Mouse (Mus musculus) kidney, adult 8-10 months (tissue): Measurements from ENCODE around the gene Fam160b1.

Experiments used
- DNase-seq, 2 experiments: peaks; one replicate each; pipeline ENCODE4 v3.0.0; 2022

The Fam160b1 gene

DNA sequence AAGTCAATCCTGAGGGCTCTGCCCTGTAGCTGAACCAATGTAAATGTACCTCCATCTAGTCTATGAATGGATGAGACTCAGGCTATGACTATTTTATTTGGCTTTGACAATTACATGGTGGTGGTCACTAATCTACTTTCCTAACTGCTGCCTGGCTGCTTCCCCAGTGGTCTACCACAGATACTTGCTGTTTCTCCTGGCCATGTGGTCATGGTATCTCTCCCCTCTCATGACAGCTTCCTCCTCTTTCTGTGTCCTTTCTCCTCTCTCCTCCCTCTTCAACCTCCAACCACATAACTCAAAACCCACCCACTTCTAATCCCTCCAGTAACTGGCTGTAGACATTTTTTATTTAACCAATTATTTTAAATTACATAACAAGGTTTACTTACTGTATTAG is 11.4 kb upstream of the Fam160b1 start:
- DNase-seq: no peak

DNA sequence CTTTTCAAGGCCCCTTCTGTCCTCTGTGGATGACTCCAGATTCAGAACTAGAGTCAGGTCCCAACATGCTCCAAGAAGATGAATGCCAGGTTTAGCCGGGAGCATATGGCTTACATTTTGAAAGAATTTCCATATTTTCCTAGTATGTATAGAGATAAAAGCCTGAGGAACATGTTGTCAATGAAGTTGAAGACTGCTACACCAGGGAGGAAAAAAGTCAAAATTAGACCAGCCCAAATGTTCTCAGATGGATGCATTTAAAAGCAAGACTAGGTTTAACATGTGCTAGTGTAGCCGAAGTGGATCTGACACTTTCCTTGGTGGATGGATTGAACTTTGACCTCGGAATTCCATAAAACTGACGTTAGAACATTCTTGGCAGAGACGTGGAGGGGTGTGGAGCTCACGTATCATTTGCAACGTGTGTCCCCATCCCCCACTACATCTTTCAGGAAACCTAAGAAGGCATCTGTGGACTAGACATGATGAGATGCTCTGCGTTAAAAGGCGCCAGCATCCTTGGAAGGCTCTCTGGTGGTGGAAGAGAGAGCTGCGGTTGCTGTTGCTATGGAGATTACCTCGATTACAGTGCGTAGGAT is 8.0 kb upstream of the Fam160b1 start:
- DNase-seq: no peak

DNA sequence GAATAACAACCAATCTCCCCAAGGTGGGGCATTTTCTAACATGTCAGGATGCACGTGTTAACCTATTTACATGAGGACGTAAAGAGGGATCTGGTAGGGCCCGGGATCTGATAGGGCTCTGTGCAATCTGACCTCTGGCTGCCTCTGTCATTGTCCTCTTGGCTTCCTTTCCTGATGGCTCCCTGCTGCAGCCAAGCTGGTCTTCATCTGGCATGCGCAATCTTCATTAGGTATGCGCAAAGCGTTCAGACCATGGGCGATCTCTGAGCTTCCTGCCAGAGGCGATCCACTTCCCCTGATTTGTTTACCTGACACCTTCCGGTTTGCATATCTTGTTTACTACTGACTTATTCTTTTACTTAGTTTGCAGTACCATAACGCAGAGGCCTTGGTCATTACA is 7.3 kb upstream of the Fam160b1 start:
- DNase-seq: no peak

DNA sequence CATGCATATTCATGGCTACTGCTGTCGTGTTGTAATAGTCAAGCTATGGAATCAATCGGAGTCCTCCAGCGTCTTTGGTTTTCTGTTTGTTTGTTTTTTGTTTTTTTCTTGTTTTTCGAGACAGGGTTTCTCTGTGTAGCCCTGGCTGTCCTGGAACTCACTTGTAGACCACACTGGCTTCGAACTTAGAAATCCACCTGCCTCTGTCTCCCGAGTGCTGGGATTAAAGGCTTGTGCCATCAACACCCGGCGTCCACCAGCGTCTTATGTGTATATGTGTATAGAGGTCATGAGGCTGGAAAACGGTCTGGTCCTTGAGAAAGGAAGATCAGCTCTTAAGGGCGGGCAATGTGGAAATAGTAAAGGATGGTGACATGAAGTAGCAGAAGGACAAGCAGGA is 6.4 kb upstream of the Fam160b1 start:
- DNase-seq: no peak

DNA sequence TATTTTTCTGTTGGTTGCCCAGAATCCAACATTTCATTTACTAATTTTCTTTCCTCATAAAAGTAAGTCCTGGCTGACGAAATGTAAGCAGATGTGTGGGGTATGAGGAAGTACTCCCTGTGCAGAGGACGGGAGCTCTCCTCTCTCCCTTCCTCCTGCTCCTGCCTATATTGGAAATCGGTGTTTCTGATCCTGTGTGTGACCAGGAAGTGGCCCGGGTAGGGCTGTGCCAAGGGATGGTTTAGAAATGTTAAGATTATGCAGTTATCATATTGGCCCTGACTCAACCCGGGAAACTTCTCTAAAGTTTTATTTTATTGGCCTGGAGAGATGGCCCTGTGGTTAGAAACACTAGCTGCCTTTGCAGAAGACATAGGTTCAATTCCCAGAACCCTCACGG is 5.8 kb upstream of the Fam160b1 start:
- no peak for DNase-seq

DNA sequence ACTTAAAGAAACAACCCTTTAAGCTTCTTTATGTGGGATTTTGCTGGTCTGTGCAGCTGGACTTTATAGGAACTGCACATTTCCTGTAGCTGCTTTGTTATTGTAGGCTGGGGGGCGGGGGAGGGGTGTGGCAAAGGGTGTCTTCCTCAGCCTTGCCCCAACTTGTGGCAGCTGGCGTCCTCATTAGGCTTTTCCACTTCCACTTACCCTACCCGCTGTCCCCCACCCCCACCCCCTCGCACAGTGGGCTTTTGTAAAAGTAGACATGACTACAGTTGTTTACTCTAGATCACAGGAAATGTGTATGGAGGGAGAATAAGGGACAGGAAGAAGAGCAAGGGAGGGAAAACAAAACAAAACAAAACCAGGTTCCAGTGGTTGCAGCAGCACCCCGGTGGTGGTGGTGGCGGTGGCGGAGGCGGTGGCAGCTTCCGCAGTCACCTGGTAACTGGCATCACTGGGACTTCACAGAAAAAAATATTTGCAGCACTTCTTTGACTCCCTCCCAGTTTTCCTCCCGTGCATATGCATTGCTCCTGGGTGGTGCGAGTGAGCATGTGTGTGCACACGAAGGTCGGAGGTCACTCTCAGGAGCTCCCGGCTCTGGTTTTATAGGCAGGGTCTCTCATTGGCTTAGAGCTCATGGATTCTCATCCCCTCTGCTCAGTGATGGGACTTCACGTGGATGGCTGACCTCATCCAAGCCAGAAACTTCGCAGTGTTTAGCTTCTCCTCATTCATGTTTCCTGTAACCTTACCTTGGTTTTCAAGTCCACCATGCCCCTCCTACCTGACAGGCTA is 4.8 kb upstream of the Fam160b1 start:
- DNase-seq: no peak

DNA sequence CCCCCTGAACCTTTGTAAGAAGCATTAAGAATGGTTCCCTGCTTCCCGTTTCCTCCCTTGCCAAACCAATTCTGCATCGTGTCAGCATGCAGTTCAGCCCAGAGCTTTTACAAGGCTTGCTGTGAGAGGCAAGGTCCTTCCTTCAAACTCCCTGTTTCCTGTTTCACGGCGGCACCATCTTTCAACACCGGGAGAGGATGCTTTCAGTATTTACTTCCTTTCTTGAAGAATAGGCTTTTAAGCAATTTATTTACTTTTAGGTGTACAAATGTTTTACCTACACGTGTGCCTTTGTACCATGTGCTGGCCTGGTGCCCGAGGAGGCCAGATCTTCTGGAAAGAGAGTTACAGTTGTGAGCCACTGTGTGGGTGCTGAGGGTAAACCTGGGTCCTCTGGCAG is 4.2 kb upstream of the Fam160b1 start:
- no peak for DNase-seq

DNA sequence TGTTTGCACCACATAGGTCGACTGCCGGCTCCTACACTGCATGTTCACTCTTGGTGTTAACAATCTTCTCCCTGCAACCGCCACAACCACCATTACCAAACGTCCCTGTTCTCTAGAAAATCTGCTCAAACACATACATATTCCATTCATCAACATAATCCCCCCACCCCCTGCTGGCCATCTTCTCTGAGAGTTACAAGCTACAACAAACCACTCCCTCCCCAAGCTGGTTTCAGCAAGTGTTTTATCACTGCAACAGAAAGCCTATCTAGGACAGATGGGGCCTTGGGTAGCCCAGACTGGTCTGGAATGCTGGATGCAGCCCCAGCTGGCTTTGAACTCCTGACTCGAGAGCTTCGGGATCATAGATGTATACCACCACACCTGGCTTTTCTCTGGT is 3.2 kb upstream of the Fam160b1 start:
- DNase-seq: no peak

DNA sequence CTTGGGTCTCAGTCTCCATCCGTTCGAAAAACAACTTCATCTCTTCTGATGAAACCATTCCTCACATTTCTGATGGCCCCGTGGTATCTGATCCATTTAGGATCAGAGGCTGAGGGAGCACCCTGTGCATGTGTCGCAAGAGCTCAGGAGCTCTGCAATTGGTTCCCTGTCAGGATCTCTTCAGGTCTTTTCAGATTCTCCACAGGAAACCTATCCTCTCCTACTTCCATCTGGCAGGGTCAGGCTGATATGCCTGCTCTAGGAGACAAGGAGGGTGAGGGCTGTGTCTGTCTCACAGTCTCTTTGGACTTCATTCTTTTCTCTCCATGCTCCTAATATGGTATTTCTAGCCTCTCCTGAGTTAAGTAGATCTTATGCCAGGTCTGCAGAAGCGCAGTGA is 2.7 kb upstream of the Fam160b1 start:
- DNase-seq: no peak

DNA sequence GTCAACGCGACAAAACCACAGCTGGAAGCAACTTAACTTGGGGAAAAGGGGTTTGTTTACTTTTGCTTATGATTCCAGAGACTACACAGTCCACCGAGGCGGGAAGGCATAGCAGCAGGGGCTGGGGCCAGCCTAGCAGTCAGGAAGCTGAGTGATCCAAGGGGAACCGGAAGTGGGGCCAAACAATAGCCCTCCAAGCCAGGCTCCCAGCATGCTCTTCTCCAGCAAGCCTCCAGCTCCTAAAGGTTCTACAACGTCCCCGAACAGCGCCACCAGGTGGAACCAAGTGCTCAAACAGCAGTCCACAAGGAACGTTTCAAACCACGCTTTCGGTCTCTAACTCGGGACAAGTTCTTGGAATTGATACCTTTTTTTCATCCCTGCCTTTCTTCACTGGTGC is 2.2 kb upstream of the Fam160b1 start:
- DNase-seq: peak; percentile 75 to 76

DNA sequence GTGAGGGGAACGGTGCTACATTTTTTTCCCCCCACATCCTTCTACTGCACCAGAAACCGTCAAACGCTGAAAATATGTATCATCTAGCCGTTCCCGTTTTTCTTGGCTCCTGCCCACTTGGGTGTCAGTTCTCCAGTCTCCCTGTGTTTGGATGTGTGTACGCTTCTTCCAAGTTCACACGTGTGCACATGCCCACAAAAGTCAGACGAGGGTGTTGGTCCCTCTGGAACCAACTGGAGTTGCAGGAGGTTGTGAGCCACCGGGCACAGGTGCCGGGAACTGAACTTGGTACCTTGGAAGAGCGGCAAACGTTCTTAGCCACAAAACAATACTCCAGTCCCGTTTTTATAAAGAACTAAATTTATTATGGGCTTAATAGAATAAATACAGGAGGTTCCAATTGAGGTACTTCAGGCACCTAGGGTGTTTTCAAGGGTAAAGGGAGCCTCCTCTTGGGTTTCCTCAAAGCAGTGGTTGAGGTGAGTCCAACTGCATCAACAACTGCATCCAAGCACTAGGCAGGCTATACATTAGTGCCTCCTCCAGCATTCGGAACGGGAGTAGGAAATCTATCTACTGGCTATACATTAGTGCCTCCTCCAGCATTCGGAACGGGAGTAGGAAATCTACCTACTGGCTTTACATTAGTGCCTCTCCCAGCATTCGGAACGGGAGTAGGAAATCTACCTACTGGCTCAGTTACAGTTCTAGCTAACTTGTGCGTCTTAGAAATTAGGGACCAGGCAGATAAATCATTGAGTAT is 1.5 kb upstream of the Fam160b1 start:
- DNase-seq: no peak

DNA sequence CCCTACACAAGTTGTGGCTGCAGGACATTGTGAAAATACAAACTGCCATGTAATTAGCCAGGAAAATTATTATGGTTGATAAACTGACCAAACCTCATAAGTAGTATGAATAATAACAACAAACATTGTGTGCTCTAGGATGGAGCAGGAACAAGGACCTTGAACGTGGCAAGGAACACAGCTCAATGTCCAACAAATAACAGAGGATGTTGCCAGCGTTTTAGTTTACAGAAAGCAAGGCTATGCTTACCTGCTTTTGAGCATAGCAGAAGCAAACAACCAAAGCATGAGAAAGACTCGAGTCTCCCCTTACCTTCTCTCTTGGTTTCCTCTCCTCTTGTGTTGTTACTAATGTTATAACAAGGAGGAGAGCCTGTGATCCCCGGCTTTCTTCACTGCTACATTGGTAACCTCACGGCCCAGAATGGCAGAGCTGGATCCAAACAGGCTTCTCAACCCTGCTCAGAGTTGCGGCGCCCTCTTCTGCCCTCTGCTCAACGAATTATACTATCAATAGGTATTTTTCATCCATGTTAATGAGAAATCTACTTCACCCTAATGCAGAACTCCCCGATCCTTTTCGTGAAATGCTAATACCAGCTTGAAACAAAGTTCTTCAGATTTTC is 666 bp upstream of the Fam160b1 start:
- DNase-seq: peak in 1 of 2 experiments; percentile 42

DNA sequence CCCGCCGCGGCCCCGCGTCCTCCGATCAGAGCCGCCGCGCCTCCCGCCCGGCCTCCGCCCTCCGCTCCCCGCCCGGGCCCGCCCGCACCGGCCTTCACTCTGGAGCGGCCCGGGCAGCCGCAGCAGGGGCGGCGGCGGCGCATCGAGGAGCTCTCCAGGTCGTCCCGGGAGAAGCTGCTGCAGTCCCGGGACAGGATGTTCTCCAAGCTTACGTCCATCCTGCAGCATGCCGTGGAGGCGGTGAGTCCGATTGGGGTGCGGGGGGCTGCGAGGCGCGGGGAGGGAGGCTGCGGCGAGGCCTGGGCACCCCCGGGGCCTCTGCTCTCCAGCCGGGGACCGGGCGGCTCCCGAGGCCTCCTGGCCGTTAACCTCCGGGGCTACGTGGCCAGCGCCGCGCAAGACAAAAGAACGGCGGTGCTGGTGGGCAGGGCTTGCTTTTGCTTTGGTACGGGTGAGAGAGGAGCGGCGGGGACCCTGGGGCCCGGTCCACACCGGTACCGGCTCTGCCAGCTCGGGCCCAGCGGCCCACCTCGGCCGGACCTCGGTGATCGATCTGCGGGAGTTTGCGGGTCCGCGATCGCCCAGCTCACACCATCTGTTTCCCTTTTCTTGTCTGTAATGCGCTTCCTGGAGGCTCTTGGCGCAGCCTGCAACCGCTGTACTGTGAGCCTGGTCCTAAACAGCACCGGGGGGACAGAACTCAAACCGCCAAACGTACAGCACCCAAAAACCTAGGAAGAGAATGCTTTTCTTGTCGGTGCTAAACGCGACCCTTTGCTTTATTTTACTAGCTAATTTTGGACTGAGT is 855 bp downstream of the Fam160b1 start:
- DNase-seq: peak in 1 of 2 experiments; percentile 60

DNA sequence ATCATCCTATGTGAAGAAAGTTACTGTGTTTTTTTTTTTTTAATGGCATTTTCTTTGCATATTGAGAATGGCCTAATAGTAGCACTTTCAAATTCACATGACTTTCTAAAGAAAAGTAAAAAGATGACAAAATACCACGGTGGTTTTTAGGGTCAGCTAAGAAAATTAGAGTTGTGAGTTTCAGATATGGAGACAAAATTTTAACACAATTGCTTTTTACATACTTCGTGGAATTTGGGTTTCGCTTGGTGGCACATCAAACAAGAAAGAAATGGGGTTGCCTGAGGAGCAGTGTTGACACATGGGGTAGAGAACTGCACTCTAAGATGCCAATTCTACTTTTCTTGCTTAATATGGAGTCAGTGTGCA is 1.4 kb downstream of the Fam160b1 start:
- no peak for DNase-seq

DNA sequence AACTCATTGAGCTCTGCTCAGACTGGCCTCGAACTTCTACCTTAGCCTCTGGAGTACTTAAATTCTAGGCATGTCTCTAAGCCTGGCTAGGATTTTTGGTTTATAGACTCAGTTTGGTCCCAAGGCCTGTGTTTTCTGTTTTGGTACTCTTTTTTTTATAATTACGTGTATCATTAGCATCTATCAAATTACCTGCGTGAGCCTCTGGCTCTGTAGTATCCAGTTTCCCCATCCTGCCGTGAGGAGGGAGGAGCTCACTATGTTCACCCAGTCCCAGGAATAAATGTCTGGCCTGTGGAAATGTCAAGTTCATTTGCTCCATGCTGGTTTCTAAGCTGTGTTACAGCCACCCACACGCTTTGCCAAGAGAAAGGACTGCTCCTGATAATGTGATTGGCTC is 2.1 kb downstream of the Fam160b1 start:
- no peak for DNase-seq

DNA sequence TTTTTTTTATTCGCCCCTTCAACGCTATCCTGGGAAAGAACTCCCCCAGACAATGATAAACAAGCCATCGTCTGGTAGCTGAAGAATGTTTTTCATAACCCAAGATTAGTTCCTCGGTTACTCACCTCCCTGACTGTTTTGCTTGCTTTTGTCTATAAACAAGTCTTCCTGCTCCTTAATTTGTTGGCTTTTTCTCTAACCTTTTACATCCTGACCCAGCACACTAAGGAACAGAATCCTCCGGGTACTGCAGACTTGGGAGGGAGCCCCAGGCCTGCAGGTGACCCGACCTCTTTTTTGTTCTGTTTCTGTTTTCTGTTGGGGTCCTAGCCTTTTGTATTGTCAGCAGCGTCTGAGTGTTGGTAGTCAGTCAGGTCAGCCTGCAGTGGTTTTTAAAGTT is 2.6 kb downstream of the Fam160b1 start:
- DNase-seq: no peak

DNA sequence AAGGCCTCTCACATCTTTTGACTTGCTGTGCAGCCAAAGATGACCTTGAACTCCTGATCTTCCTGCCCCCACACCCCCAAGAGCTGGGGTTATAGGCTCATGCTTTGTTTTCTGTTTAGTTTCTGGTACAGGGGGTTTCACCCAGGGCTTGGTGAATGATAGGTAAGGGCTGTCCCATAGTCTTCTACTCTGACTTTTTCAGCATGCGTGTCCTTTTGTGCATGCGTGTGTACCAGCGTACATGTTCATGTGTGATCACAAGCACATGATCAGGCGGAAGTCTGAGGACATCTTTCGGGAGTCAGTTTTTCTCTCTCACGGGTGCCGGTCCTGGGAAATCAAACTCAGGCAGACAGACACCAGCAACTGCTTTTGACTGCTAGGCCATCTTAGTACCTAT is 3.1 kb downstream of the Fam160b1 start:
- DNase-seq: no peak

DNA sequence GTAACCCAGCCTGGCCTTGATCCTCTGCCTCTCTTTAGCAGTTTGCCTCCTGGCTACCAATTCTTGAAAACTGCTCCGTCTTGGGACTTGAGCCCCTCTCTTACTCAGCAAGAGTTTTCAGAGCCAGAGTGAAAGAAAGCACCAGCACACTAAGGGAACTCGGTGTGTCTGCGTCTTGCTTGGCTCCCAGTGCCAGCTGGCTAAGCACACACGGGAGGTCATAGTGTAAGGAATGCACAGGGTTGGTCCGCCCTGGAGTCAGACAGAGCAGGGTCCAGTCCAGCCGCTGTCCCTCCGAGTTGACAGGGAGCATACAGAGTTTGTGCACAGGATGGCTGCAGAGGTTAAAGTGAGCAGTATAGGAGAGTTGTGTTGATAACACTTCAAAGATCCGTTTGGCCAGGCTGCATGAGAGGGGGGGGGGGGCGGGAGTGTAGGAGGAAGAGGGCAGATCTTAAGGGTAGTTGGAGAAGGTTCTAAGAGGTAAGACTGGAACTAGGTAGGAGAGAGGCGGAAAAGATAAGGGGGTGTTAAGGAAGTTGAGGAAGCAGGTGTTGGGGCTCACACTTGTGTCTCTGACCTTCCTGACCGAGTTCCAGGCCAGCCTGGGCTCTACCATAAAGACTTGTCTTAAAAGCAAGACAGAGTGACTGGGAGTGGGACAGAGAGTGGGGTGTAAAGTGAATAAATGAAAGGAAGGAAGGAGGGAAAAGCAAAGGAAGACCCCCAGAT is 4.6 kb downstream of the Fam160b1 start:
- peak; percentile 73 to 81 for DNase-seq

DNA sequence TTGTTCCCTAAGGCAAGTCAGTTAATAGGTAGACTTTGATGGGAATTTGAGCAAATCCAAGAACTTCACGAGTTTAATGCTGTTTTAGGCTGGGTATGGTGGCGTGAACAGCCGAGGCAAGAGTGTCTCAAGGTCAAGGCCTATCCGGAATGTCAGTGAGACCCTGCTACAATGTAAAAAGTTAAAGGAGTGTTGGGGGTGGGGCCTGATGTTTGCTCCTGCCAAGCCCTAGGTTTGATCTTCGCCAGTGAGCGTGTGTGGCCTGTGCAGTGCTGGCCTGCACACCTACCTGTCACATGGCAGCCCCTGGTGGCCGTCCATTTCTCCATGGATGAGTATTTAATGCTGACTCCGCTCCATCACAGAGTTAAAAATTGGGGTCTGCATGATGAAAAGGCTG is 5.5 kb downstream of the Fam160b1 start:
- DNase-seq: no peak

DNA sequence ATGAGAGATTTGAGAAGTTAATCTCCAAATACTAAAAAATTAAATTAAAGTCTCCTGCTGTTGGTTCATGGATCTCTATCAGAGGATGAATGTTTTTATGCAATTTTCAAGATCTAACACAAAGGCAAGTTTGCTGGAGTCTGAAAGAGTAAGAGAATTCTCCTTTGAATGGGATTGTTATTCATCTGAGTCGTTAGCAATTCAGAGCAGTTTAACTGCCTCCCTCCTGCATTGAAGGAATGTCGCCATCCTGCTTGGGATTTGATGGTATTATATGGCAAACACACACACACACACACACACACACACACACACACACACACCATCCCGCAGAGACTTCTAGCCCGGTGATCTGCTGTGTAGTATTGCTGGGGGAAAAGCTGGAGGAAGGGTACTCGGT is 6.1 kb downstream of the Fam160b1 start:
- no peak for DNase-seq

DNA sequence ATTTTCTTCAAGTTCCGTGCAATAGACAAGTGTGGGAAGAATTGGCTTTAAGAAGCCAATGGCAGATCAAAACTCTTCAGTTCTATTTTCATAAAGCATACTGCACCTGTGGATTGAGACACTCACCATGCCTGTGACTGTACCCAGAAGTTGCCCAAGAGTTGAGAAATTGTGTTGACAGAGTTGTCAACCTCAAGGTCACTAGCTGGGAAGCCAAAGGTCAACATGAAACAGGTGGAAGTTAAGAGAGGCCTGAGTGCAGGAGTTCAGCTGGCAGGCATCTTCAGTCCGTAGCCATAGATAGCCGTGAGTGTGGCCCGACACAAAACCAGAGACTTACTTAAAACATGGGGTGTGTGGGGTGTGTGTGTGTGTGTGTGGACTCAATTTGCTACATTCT is 6.7 kb downstream of the Fam160b1 start:
- peak in 1 of 2 experiments; percentile 35 for DNase-seq

DNA sequence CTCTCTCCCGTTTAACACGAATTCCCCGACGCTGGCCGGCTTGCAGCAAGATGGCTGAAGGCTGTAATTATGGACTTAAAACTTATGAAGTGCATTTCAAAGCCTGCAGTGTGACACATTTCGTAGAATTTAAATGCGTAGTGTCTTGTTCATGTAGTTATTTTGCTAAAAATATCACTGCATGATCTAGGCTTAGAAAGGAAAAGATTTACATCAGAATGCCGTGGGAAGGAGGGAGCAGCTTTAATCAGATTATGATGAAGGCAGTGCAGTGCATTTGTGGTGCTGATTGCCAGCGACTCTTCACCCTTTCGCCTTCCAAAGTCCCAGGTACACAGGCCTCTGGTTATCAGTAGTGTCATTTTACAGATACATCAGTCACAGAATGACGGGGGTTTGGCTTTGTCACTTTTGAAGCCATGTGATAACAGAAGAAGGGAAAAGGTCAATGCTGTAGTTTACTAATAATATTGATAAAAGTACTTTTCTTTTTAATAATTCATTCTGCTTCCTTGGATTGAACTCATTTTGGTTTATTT is 7.4 kb downstream of the Fam160b1 start:
- no peak for DNase-seq
